Mouse (Mus musculus): ENCODE measurements around the gene Ski. TPM values are rescaled to one million over a fixed set of nuclear protein-coding genes. Genes with fewer than 3 reads are reported as not detected.
"Not testable (repeated sequence)": the region's sequence is repeated elsewhere in the genome, so short reads cannot be mapped to it uniquely, and the experiment has no call there.

The Ski gene
- 10 to 100 TPM; 65.3 to 80.4 TPM for total RNA-seq (2021)
- long read RNA-seq, experiment 1, full-length matches to known transcripts = 4 of 34 reads
- long read RNA-seq, experiment 1, partial matches to known transcripts = 2 of 34 reads
- long read RNA-seq, experiment 1, other reads (novel, unspliced or antisense) = 28 of 34 reads
- long read RNA-seq, experiment 2, full-length matches to known transcripts = 36 of 71 reads
- long read RNA-seq, experiment 2, partial matches to known transcripts = 3 of 71 reads
- long read RNA-seq, experiment 2, other reads (novel, unspliced or antisense) = 32 of 71 reads

DNA sequence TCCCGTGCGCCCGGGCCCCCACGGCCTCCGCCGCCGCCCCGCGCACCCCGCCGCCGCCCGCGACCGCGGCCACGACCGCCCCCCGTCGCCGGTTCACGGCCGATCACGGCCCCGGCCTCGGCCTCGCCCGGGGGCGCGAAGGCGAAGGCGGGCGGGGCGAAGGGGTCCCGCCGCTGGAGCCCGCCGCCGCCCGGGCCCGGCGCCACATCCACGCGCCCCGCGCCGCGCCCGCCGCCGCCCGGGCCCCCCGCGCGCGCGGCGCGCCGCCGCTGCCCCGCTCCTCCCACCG lies at the start of gene Ski:
TSS of gene Ski (minus strand) at position 41 of the 289 bp plus-strand sequence.
- DNase-seq = no peak

- DNase-seq = peak; percentile 85
Observed at GRCm38 (mm10) chr4:155268382-155268781, 46.0 kb upstream of the Ski start.

DNA sequence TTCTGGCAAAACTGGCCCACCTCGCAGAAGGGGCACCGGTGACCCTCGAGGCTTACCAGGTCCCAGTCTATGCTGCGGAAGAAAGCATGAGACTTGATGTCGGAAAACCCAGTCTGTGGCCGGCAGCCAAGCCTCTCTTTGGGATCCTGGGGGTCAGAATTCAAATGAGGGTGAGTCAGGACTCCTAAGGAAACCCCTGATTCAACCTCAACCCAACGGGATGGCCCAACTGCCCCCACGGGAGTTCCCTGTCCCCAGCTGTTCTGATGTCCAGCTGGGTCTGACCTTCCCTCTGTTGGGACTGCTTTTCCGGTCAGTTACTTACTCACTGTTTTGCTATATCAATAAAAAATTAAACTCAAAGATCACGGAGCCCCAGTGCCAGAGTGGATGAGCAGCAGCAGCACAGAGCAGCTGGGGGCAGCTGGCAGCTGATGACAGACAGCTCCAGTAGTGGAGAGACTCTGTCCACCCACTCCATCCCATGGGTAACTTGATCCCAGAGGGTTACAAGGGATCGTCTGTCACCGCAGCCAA lies 45.3 kb upstream of the Ski start:
- DNase-seq = no peak

- no peak for DNase-seq
Observed at GRCm38 (mm10) chr4:155267047-155267543, 44.7 kb upstream of the Ski start.

- no peak for DNase-seq
Observed at GRCm38 (mm10) chr4:155264521-155265321, 42.3 kb upstream of the Ski start.

GRCm38 (mm10) chr4:155252253-155252652 lies 29.9 kb upstream of the Ski start:
- no peak for DNase-seq

GRCm38 (mm10) chr4:155251147-155251546 lies 28.8 kb upstream of the Ski start:
- DNase-seq = no peak

GRCm38 (mm10) chr4:155250361-155251117 lies 28.1 kb upstream of the Ski start:
- DNase-seq = peak; percentile 53

- DNase-seq = peak; percentile 93
Observed at GRCm38 (mm10) chr4:155249648-155250351, 27.4 kb upstream of the Ski start, which contains the start of gene Faap20. Gene Faap20, plus strand, starts transcription at chr4:155249802.

GRCm38 (mm10) chr4:155249257-155249647 lies 26.9 kb upstream of the Ski start:
- peak; percentile 95 for DNase-seq

GRCm38 (mm10) chr4:155248054-155248453 lies 25.7 kb upstream of the Ski start:
- DNase-seq = not testable (repeated sequence)

DNA sequence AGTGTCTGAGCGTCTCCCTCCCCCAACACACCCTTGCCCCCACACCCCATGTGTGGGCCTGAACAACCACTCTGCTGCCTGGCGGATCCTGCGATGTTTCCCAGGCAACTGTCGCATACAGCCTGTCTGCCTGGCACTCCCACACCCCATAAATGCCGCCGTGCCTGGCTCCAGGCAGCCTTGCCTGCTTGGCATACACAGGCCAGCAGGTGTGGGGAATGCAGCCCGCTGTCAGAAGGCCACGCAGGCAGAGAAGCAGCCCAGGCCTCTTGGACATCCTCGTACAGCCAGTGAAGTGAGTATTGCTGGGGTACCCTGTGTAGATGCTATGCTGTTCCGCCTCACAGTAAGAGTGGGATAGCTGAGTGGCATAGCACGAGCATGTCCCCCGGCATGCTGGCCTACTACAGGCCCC lies 24.3 kb upstream of the Ski start:
- DNase-seq = no peak

GRCm38 (mm10) chr4:155245770-155246492 lies 23.5 kb upstream of the Ski start:
- DNase-seq = no peak

- DNase-seq = no peak
Observed at GRCm38 (mm10) chr4:155243233-155243632, 20.8 kb upstream of the Ski start.

DNA sequence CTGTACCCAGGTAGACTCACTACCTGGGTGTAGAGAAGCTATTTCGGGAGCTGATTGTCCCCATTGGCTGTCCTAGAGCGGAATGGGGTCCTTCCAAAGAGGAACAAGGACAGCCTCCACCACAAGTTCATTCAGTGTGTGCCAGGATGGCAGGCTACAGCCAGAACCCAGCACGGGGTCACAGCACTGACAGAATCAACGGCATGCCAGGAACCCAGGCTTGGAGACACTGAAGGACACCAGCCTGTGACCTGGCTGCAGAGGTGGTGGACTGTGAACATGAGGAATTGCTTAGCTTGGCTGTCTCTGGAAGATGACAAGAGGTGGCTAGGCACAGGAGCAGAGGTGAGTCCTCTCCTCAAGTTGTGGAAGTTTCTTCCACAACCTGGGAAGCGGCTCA lies 19.9 kb upstream of the Ski start:
- no peak for DNase-seq

DNA sequence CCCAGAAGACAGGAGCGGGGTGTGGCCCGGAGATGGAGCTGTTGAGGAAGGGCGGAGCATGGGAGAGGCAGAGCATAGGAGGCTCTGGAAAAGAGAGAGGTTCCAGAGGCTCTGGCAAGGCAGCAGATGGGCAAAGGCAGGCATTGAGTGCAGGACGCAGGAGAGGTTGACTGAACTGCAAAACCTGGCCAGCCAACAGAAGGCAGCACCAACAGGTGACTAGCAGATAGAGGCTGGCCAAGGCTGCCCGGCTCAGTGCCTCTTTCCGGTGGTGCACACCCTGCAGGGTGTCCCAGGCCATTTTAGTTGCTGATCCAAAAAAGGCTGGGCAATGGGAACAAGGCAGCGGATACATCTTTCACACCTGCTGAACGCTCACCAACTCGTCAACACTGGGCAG lies 19.4 kb upstream of the Ski start:
- DNase-seq = no peak

GRCm38 (mm10) chr4:155239494-155239893 lies 17.1 kb upstream of the Ski start:
- no peak for DNase-seq

DNA sequence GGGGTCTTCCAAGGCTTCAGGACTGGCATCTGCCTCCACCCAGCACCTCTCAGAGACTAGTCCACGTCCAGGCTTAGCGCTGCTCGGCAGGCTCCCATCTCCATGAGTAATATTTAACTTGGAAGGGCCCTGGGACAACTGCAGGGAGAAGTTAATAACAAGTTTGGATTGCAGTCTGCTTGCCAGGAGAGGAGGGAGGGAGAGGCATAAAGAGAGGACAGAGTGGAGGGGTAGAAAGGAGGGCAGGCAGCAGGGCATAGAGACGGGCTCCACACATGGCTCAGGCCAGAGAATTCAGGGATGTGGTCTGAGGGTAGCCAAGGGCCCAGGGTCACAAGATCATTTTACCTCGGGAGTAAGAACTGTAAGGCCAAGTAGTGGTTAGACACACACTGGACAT lies 15.9 kb upstream of the Ski start:
- DNase-seq = peak; percentile 40

DNA sequence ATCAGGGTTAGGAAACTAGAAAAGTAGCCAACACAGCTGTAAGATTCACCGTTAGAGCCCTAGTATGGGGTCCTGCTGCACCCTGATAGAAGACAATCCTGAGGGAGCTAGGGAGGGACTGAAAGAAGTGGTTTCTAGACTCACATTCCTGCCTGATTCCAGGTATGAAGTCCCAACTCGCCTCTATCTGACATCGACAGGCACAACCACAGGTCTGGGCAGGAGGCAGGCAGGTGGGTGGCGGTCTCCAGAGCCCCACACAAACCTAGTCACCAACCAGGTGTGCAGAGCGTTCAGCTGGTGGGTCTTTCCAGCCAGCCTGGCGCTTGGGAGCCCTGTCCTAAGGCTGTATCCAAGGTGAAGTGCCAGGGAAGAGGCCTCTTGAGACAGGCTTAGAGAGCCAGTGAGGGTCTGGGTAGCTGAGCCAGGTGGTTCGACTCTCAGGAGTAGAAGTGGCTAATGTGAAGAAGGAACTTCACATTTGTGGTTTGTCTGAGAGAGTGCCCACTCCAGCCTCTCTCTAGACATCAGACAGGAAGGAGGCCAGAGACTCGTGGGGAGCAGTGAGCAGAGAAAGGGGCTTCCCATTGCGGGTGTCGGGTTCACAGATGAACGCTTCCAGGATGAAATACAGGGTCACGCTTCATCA lies 14.5 kb upstream of the Ski start:
- no peak for DNase-seq

DNA sequence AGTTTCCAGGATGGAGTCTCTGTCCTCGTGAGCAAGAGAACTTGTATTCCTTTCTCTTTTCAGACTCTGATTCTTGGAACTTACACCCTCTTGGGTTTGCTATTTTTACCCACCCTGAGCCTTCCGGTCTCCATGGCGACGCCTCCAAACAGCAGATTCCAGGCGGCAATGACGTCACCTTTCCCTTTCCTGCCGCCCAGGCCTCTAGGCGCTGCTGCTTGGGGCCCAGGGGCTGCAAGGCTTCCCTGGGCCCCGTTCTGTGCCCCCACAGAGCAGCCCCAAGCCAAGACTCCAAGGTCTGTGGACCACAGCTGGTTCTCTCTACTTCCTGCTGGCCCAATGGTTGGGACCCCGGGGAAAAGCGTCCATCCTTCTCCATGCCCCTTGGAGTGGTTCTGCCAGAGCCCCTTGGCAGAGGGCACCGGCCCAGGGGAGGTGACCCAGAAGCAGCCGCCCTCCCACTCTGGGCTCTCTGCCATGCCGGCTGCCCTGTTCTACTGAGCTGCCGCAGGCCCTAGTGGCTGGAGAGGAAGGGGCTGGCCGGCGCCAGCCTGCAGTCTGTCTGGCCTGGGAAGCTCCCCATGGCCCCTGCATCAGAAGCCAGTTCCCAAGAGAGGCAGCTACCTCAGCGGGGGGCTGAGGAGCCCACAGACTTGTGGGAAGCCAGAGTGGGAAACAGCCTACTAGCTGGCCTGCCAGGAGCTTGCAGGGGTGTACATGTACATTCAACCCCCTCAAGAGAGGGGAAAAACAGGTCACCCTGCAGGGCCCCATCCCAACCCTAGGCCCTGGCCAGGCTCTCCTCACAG lies 13.1 kb upstream of the Ski start:
- peak; percentile 89 for DNase-seq
